Mouse (Mus musculus) testis, adult 2 months (tissue): Measurements from ENCODE around the gene Farp1.

Source experiments
- CTCF ChIP-seq: fragments of 200-500 bp; IDR thresholded peaks from 2 replicates; pipeline ENCODE4 v1.5.1; 2012; ENCODE audit warnings: low read depth, mild to moderate bottlenecking, inconsistent platforms, low read length, moderate library complexity; ENCODE audit not compliant: control insufficient read depth, insufficient read depth, insufficient replicate concordance
- POLR2A ChIP-seq: fragments of 200-500 bp; IDR thresholded peaks from 2 replicates; pipeline ENCODE4 v1.6.1; 2012; ENCODE audit warnings: low read depth, mild to moderate bottlenecking, inconsistent platforms, low read length, moderate library complexity; ENCODE audit not compliant: control insufficient read depth

- TF ChIP-seq CTCF (no peak), POLR2A (no peak)
These were observed 69.8 kb downstream of the Farp1 start for GRCm38 (mm10) chr14:121104760-121105329.
